ENCODE assay signal across 25 mouse cellular contexts in genomic region chr6:145342836-145343235, GRCm38 (mm10).
"Had no signal": no experiment of that assay in that cellular context is flagged by ENCODE, and none has a peak within 500 bp of the region (broad histone marks: within the 10 kb centered on the region; RNA-seq: fewer than 3 reads in every experiment).

No protein-coding gene starts in this region.

- H3K27me3 ChIP-seq: hindbrain, embryonic 15.5 days; intestine, embryonic 15.5 days had no signal

- H3K4me3 ChIP-seq: gastrocnemius, adult 2 months; heart, adult 2 months; heart, embryonic 13.5 days; heart, embryonic 15.5 days; hindbrain, embryonic 13.5 days; hindbrain, embryonic 15.5 days; intestine, embryonic 15.5 days; layer of hippocampus, adult 2 months; limb, embryonic 13.5 days; limb, embryonic 15.5 days; liver, embryonic 13.5 days; liver, embryonic 15.5 days had no signal

- H3K27ac ChIP-seq: gastrocnemius, adult 2 months; heart, adult 2 months; heart, embryonic 13.5 days; heart, embryonic 15.5 days; hindbrain, embryonic 13.5 days; hindbrain, embryonic 15.5 days; hindbrain, postnatal 0 days; intestine, embryonic 15.5 days; layer of hippocampus, adult 2 months; limb, embryonic 13.5 days; limb, embryonic 15.5 days; liver, embryonic 13.5 days; liver, embryonic 15.5 days had no signal

- DNase-seq: gastrocnemius, adult 2 months; gastrocnemius, postnatal 10 days; gastrocnemius, postnatal 25 days; heart, adult 11 months; heart, adult 2 months; heart, postnatal 14 days; heart, postnatal 36 days; kidney, adult 11 months; kidney, adult 2 months; kidney, postnatal 10 days; layer of hippocampus, postnatal 36 days; left cerebral cortex, postnatal 4 days; liver, embryonic 13.5 days had no signal

- H3K9me3 ChIP-seq: heart, embryonic 13.5 days; heart, embryonic 15.5 days; hindbrain, embryonic 13.5 days; hindbrain, embryonic 15.5 days; intestine, embryonic 15.5 days; limb, embryonic 13.5 days; limb, embryonic 15.5 days; liver, embryonic 13.5 days; liver, embryonic 15.5 days had no signal

- ATAC-seq: hindbrain, postnatal 0 days; inflammation-experienced regulatory T-cells, adult 6 months; intestine, embryonic 15.5 days had no signal

- H3K36me3 ChIP-seq: heart, embryonic 13.5 days; heart, embryonic 15.5 days; hindbrain, embryonic 13.5 days; hindbrain, embryonic 15.5 days; intestine, embryonic 15.5 days; limb, embryonic 13.5 days; limb, embryonic 15.5 days; liver, embryonic 13.5 days; liver, embryonic 15.5 days had no signal

- H3K4me2 ChIP-seq: heart, embryonic 11.5 days; heart, embryonic 13.5 days; heart, embryonic 15.5 days; hindbrain, embryonic 13.5 days; hindbrain, embryonic 15.5 days; intestine, embryonic 15.5 days; limb, embryonic 13.5 days; limb, embryonic 15.5 days; liver, embryonic 13.5 days; liver, embryonic 15.5 days had no signal

- H3K9ac ChIP-seq: heart, embryonic 13.5 days; heart, embryonic 15.5 days; hindbrain, embryonic 13.5 days; hindbrain, embryonic 15.5 days; intestine, embryonic 15.5 days; limb, embryonic 13.5 days; limb, embryonic 15.5 days; liver, embryonic 13.5 days; liver, embryonic 15.5 days had no signal

- H3K4me1 ChIP-seq: limb, embryonic 13.5 days had no signal
